Mouse (Mus musculus) left cerebral cortex, postnatal 25 days (tissue): ENCODE data around the gene Ptpn21. TPM values are rescaled to one million over a fixed set of nuclear protein-coding genes. Genes with fewer than 3 reads are reported as not detected.

Source experiments
- DNase-seq, 2 experiments: peaks; one replicate each; pipeline ENCODE4 v3.0.0; 2022; ENCODE audit warnings: low spot score in 2 of 2, mixed read lengths in 1 of 2
- intact Hi-C: fragments of 180-260 bp; cut with DNase I; formaldehyde crosslinking; loops from one replicate; pipeline ENCODE4 v1.15.1; 2025
- total RNA-seq, 2 experiments: library from RNA; stranded (reverse); gene quantifications; 2 replicates each; pipeline ENCODE4 v1.2.3; 2021

Ptpn21 gene
- total RNA-seq, 2 experiments from 2014 or later = 8.3 to 9.6 TPM

DNA sequence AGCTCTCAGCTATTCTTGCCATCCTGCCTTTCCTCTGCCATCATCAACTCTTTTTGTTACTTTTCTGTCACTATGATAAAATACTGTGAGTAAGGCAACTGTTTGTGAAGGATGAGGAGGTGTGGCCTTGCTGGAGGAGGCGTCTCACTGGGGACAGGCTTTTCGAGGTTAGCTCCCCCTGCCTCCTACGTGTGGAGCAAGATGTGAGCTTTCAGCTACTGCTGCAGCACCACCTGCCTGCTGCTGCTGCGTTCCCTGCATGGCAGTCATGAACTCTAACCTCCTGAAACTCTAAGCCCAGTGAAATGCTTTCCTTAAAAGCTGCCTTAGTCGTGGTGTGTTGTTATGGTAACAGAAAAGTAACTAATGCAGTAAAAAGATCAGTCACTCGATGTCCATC, 63.3 kb downstream of the Ptpn21 start:
- intact Hi-C loops = loop anchor here (1.0 to 5.0 kb wide), 2 partner anchors 60 to 73 kb away; partner anchors contain the start of gene Zc3h14
- no peak for DNase-seq

DNA sequence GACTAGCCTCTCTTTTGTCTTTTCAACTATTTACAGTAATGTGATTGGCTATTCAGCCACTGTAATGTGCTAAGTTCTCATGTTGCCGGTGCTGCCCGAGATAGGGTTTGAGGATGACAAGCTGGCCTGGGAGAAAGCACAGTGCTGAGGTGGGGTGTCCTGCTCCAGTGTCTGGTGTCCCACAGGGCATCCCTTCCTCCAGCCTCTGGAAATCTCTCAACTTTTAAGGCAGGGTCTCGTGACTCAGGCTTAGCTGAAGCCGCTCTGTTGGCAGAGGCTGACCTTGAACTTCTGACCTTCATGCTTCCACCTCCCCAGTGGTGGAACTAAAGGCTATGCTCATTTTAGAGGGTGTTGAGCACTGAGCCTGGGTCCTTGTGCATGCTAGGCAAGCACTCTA, 66.8 kb downstream of the Ptpn21 start:
- intact Hi-C loops = loop anchor here (5.0 kb wide), 1 partner anchor 77 kb away; the partner anchor contains the start of gene Zc3h14

DNA sequence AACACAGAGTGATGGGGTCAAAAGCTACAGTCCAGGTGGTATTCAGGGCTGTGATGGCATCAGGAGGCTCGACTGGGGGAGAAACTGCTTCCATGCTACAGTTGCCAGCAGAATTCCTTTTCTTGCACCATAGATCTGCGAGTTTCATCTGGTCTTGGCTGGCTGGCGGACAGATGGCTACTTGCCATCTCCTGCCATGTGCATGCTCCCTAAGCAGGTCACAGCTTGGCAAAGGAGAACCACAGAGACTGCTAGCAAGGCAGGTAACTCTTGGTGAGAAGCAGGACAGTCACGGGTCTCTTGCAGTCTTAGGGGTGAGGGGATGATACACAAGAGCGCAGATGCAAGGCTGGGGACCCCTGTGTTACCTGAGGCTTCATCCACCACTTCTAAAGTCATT, 67.3 kb downstream of the Ptpn21 start:
- intact Hi-C loops = loop anchor here (5.0 kb wide), 1 partner anchor 77 kb away; the partner anchor contains the start of gene Zc3h14
- no peak for DNase-seq

More for the DNA sequence above, 66.8 kb downstream of the Ptpn21 start:
- DNase-seq = no peak

DNA sequence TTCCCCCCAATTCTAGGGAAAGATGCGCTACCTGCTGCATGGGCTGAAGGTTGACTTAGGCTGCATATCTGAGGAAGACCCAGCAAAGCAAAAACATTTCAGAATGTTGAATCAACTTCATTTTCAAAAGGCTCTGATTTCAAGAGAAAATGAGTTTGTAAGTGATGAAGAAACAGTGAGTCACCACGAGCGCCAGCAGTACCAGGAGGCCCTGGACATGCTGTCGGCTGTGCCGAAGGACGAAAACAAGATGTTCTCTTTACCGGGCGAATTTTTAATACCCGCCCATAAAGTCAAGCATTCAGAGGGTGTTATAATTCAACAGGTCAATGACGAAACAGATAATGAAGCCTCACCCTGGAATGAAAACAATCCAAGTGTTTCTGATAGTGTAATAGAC, 68.1 kb downstream of the Ptpn21 start:
- intact Hi-C loops = no loop called here
- DNase-seq = peak in 1 of 2 experiments; percentile 47

DNA sequence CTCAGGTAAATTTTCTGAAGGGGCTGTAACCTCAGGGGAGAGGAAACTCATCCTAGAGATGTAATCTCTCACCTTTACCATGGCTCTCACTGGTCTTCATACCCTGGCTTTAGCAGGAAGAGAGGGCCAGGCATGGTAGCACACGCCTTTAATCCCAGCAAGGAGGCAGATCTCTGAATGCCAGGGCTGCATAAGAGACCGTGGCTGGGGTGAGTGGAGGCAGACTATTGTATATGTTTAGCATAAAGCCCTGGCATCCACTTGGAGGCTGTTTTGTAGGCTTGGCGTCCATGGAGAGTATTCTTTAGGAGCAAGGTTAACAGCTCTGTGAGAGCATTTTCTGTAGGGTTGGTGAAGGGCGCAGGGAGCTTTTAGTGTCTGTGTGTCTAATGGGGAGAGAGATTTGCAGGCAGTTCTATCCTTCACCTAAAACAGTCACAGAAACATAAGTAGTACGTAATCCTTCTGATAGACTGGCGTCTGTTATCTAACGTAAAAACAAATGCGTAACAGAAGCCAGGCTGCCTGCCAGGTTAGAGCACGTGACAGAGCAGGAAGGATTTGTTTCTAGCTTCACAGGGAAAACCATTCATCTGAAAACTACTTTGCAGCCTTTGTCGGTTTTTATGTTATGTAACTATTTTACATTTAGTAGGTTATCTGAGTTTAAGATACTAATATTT, 68.9 kb downstream of the Ptpn21 start:
- intact Hi-C loops = no loop called here
- DNase-seq = peak; percentile 67 to 88

DNA sequence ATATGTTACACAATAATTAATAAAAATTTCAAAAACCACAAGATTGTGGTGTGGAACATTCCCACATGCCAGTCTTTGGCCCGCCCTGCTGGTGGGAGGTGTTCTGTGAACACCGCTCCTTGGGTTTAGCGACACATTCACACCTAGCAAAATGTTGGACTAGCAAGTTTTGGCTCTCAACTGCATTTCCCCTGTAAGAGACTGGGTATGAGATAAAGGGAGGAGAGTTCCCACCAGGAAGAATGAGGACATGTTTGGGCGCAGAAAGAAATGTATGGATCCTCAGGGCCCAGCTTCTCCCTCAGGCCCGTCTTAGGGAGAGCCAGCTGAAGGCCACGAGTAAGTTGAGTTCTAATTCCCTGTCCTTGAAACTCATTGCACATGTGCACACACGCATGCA, 74.6 kb downstream of the Ptpn21 start:
- intact Hi-C loops = no loop called here

DNA sequence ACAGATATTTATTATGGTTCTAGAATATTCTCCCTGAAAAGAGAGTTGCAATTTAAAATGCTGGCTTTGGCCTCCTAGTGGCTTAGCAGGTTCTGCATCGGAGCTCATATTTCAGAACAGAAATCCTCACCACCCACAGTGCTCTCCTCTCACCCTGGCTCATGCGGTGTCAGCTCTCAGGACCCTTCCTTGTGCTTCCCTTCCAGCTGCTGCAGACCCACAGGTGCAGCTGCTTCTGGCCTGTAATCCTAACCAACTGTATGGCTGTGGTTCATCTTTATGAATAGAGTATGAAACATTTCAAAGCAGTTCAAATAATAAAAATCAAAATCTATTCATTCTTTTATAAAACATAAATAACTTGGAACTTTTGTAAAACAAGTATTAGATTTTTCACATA, 80.3 kb downstream of the Ptpn21 start:
- intact Hi-C loops = no loop called here
- no peak for DNase-seq

More for the DNA sequence above, 74.6 kb downstream of the Ptpn21 start:
- no peak for DNase-seq

DNA sequence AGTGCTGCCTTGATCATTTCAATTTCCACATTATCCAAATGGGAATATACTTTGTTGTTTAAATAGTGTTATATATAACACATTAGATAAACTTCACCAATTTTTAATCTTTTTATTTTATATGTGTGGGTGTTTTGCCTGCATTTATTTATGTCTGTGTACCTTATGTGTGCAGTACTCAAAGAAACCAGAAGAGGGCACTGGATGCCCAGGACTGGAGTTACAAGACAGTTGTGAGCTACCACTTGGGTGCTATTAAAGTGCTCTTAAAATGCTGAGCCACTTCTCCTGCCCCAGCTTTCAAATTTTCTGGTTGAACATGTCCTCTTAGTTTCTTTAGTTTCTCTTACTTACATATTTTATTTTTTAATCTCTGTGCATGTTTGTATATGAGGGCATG, 92.4 kb downstream of the Ptpn21 start:
- intact Hi-C loops = no loop called here
- no peak for DNase-seq

DNA sequence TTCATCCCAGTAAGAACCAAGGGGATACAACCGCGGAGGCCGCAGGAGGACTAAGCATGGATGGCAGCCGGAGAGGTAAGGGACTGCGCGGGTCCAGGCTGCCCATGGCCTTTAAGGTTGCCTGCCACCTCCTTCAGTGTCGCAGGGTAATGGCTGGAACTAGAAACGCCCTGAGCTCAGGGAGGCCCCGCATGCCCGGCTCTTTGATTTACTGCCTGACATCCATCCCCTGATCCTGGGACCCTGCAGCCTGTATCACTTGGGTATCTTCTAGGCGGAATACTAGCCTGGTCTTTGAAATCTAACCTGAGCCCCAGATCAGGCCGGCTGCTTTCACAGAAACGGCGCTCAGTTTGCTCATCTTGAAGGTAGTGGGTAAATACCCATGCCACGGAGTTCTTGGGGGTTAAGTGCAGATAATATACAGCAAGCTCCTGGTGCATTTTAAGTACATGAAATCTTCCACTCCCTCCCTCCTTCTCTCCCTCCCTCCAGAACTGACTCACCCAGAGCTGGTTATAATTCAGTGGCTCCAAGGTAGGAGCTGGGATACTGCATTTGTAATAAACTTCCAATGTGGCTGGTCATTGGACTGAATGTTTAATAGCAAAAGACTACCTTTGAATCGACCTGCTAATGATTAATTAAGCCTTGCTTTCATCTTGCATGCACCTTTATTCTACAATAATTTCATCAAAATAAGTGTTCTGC, 108.8 kb downstream of the Ptpn21 start:
- intact Hi-C loops = loop anchor here (5.0 kb wide), 2 partner anchors 306 to 346 kb away; no protein-coding TSS in a partner anchor
- DNase-seq = peak in 1 of 2 experiments; percentile 56

DNA sequence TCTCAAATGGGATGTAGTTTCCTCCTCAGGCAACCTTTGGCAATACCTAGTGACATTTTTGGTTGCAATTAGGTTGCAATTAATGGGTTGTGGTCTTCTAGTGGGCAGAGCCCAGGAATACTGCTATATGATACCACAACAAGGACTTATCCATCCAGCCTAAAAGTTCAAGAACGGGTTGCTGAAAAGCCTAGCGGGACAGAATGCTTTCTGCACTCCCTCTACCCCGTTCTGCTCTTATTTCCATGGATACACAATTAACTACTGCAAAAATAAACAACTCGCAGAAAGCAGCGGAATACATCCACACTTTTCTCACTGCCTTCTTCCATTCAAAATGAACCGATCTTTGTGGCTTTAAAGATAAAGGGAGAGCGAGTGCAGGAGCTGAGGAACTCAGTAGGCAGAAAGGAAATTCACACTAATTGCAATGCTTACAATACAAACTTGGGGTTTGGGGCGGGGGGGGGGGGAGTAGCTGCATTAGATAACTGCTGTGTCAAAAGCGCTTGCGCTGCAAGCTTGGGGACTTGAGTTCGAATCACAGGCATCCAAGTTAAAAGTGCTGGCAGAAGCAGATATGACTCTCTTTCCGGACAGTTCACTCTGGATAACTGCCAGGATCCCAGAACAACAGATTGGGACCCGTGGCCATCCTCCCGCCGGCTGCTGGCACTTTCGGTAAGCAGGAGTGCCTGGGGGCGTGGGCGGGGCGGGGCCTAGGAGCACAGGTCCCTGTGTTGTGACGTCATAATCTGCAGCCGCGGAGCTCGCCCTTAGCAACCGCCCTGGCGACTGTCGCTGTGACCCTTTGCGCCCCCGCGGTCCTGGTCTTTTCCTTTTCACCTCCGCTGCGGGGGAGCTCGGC, 109.6 kb downstream of the Ptpn21 start, which contains the start of gene Spata7:
Gene Spata7, plus strand, starts transcription at position 766 of the 868 bp plus-strand sequence.
- DNase-seq = peak; percentile 87 to 91
- intact Hi-C loops = loop anchor here (5.0 kb wide), 2 partner anchors 305 to 345 kb away; no protein-coding TSS in a partner anchor

Other genes with a start within 250 kb of the Ptpn21 start
- gene Kcnk10, start 159.1 kb downstream of the Ptpn21 start, total RNA-seq = 10 to 100 TPM; 13.4 to 15.2 TPM
- gene Spata7, start 109.2 kb downstream of the Ptpn21 start, total RNA-seq = 10 to 100 TPM; 32.5 to 33.4 TPM
- 10 to 100 TPM; 93.1 to 97.3 TPM for gene Zc3h14, start 9.6 kb upstream of the Ptpn21 start, total RNA-seq
- 10 to 100 TPM; 68.5 to 77.3 TPM for gene Eml5, start 164.1 kb upstream of the Ptpn21 start, total RNA-seq
- gene Ttc8, start 183.2 kb upstream of the Ptpn21 start, total RNA-seq = 10 to 100 TPM; 39.2 to 46.8 TPM